Mouse (Mus musculus) myocyte (in vitro differentiated cells): ENCODE results near the gene Id3.
A peak's percentile ranks its signal among the peaks of the same experiment; 100 is the strongest.

Experiments used
- CEBPB ChIP-seq: IDR thresholded peaks from 2 replicates; pipeline ENCODE4 v1.6.1; 2011; ENCODE audit warnings: mild to moderate bottlenecking, moderate library complexity; ENCODE audit not compliant: poor library complexity, insufficient read depth, severe bottlenecking
- E2F4 ChIP-seq: IDR thresholded peaks from one replicate; pipeline ENCODE4 v1.6.1; 2011; ENCODE audit warnings: mild to moderate bottlenecking, control low read depth, moderate library complexity; ENCODE audit not compliant: insufficient read depth
- MAX ChIP-seq: IDR thresholded peaks from one replicate; pipeline ENCODE4 v1.6.1; 2011; ENCODE audit warnings: low read depth, mild to moderate bottlenecking, control low read depth
- MYOD1 ChIP-seq, 3 experiments: IDR thresholded peaks; one replicate each; pipeline ENCODE4 v1.6.1; 2011; ENCODE audit warnings: control low read depth in 2 of 3, low read depth in 2 of 3, mild to moderate bottlenecking in 2 of 3, moderate library complexity in 1 of 3; ENCODE audit not compliant: insufficient read length in 2 of 3, control insufficient read depth in 1 of 3
- MYOG ChIP-seq, 3 experiments: IDR thresholded peaks; one replicate each; pipeline ENCODE4 v1.6.1; 2011; ENCODE audit warnings: control low read depth in 2 of 3, low read depth in 2 of 3, mild to moderate bottlenecking in 2 of 3; ENCODE audit not compliant: insufficient read length in 2 of 3, control insufficient read depth in 1 of 3, insufficient read depth in 1 of 3
- POLR2A ChIP-seq: IDR thresholded peaks from one replicate; pipeline ENCODE4 v1.6.1; 2011; ENCODE audit warnings: low read depth, mild to moderate bottlenecking, control low read depth, moderate library complexity; ENCODE audit not compliant: insufficient read length
- POLR2AphosphoS2 ChIP-seq: IDR thresholded peaks from one replicate; pipeline ENCODE4 v1.6.1; 2011; ENCODE audit warnings: low read depth, control low read depth; ENCODE audit not compliant: insufficient read length
- REST ChIP-seq: IDR thresholded peaks from one replicate; pipeline ENCODE4 v1.6.1; 2011; ENCODE audit warnings: mild to moderate bottlenecking, control low read depth, moderate library complexity; ENCODE audit not compliant: insufficient read depth, insufficient read length
- SRF ChIP-seq: IDR thresholded peaks from one replicate; pipeline ENCODE4 v1.6.1; 2011; ENCODE audit warnings: low read depth; ENCODE audit not compliant: control insufficient read depth, insufficient read length
- TCF12 ChIP-seq: IDR thresholded peaks from one replicate; pipeline ENCODE4 v1.6.1; 2011; ENCODE audit warnings: mild to moderate bottlenecking, control low read depth; ENCODE audit not compliant: poor library complexity, insufficient read depth, severe bottlenecking
- USF1 ChIP-seq: IDR thresholded peaks from one replicate; pipeline ENCODE4 v1.6.1; 2011; ENCODE audit warnings: low read depth, mild to moderate bottlenecking, control low read depth, moderate library complexity

DNA sequence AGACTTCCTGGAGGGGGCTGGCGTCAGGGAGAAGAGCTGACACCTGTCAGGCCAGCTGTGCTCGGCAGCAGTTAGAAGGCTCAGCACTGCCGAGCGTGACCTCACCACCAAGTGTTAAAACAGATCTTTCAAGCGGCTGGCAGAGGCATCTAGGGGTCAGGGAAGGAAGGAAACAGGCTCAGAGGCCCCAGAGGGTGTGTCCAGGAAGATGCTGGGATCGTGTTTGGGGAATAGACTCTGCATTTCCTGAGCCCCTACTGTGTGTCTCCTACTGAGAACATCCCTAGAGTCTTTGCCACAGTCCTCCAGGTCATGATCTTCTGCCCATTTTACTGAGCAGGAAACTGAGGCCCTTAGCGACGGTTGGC, 33.9 kb downstream of the Id3 start:
- TF ChIP-seq POLR2A: no peak
- TF ChIP-seq TCF12: peak; percentile 100
- TF ChIP-seq USF1: no peak
- TF ChIP-seq POLR2AphosphoS2: no peak
- peak; percentile 90 to 100 (median 98) for TF ChIP-seq MYOG (IDR thresholded peaks at IDR 0.05; ENCODE audit: control insufficient read depth in 1 of 3, insufficient read depth in 1 of 3, insufficient read length in 2 of 3, low read depth in 2 of 3)
- TF ChIP-seq CEBPB: no peak
- TF ChIP-seq MYOD1 (IDR thresholded peaks at IDR 0.05; ENCODE audit: control insufficient read depth in 1 of 3, insufficient read length in 2 of 3, low read depth in 2 of 3): peak; percentile 82 to 99 (median 99)
- TF ChIP-seq MAX: no peak
- TF ChIP-seq REST: no peak
- TF ChIP-seq E2F4: no peak
- no peak for TF ChIP-seq SRF
